Mouse (Mus musculus) hindbrain, embryonic 11.5 days (tissue): ENCODE data around the gene Golga4. TPM values are rescaled to one million over a fixed set of nuclear protein-coding genes. Genes with fewer than 3 reads are reported as not detected.

Experiments used
- ATAC-seq: fragments of 200-750 bp; cut with Nextera tagmentation; 2 replicates; pipeline ENCODE4 v1.8.0; 2017; ENCODE audit warnings: mild to moderate bottlenecking, moderate TSS enrichment, moderate library complexity; ENCODE audit not compliant: low FRiP score
- DNase-seq: peaks from one replicate; pipeline ENCODE4 v3.0.0-alpha.2; 2015; ENCODE audit warnings: low spot score
- H3K27ac ChIP-seq: fragments of 300-500 bp; sonication (generic); 2 replicates; pipeline ENCODE4 v1.5.1; 2014; ENCODE audit warnings: mild to moderate bottlenecking, low read depth, low read length
- H3K27me3 ChIP-seq: fragments of 300-500 bp; sonication (generic); 2 replicates; pipeline ENCODE4 v1.6.1; 2014; ENCODE audit warnings: mild to moderate bottlenecking, low read length, moderate library complexity, mixed read lengths; ENCODE audit not compliant: control insufficient read depth, insufficient read depth
- H3K36me3 ChIP-seq: fragments of 300-500 bp; sonication (generic); 2 replicates; pipeline ENCODE4 v1.6.1; 2014; ENCODE audit warnings: mild to moderate bottlenecking, low read length, moderate library complexity, mixed read lengths; ENCODE audit not compliant: control insufficient read depth, insufficient read depth
- H3K4me1 ChIP-seq: fragments of 300-500 bp; sonication (generic); replicated peaks from 2 replicates; pipeline ENCODE4 v1.6.1; 2014; ENCODE audit warnings: low read length, mixed read lengths; ENCODE audit not compliant: control insufficient read depth, insufficient read depth
- H3K4me2 ChIP-seq: fragments of 300-500 bp; sonication (generic); replicated peaks from 2 replicates; pipeline ENCODE4 v1.6.1; 2014; ENCODE audit warnings: mild to moderate bottlenecking, low read depth, low read length
- H3K4me3 ChIP-seq: fragments of 300-500 bp; sonication (generic); 2 replicates; pipeline ENCODE4 v1.5.1; 2014; ENCODE audit warnings: low read depth, low read length
- H3K9ac ChIP-seq: fragments of 300-500 bp; sonication (generic); 2 replicates; pipeline ENCODE4 v1.6.1; 2014; ENCODE audit warnings: low read depth, low read length
- H3K9me3 ChIP-seq: fragments of 300-500 bp; sonication (generic); 2 replicates; pipeline ENCODE4 v1.6.1; 2016; ENCODE audit warnings: low read length; ENCODE audit not compliant: control insufficient read depth
- WGBS: fragments of 180-500 bp; shearing (Covaris S2); extraction: QIAGEN DNeasy Blood & Tissue Kit; methylation state at CpG from one replicate; pipeline ENCODE4 v1.1.7; 2014; 5-methylcytosine and 5-hydroxymethylcytosine counted together
- polyA plus RNA-seq: library from polyadenylated mRNA; unstranded; fragments of >200 nt; fragmentation: Nextera tagmentation; extraction: Ambion mirVana; gene quantifications from 2 replicates; pipeline ENCODE4 v1.2.1, GENCODE M21; 2014

Golga4 gene
- polyA plus RNA-seq, 1 experiment from 2014 or later: 64.8 TPM

GRCm38 (mm10) chr9:118608556-118608955 is 102.5 kb downstream of the Golga4 start:
- no peaks in the 10 kb centered on the region for H3K36me3 ChIP-seq
- ATAC-seq (no peak), DNase-seq (no peak)
- no peak overlapping the region for H3K27ac ChIP-seq
- H3K4me2 ChIP-seq: no peak overlapping the region
- peaks cover 10% of the 10 kb centered on the region for H3K27me3 ChIP-seq
- no peak overlapping the region for H3K9ac ChIP-seq
- WGBS: 39% methylated on average over 4 of the region's 4 CpGs
- H3K4me1 ChIP-seq: peaks cover 6% of the 10 kb centered on the region
- no peak overlapping the region for H3K4me3 ChIP-seq
- H3K9me3 ChIP-seq: no peaks in the 10 kb centered on the region

- H3K9ac ChIP-seq: no peak overlapping the region
- no peak overlapping the region for H3K4me2 ChIP-seq
- H3K4me3 ChIP-seq: no peak overlapping the region
- 65% methylated on average over 10 of the region's 10 CpGs for WGBS
- H3K9me3 ChIP-seq: no peaks in the 10 kb centered on the region
- H3K27ac ChIP-seq: no peak overlapping the region
- H3K4me1 ChIP-seq: peaks cover 6% of the 10 kb centered on the region
- ATAC-seq (no peak), DNase-seq (no peak)
- peaks cover 10% of the 10 kb centered on the region for H3K27me3 ChIP-seq
- H3K36me3 ChIP-seq: no peaks in the 10 kb centered on the region
Measured at GRCm38 (mm10) chr9:118610060-118610459, 104.0 kb downstream of the Golga4 start.

GRCm38 (mm10) chr9:118611111-118611541 is 105.1 kb downstream of the Golga4 start:
- no peak for ATAC-seq
- no peak overlapping the region for H3K27ac ChIP-seq
- no peak overlapping the region for H3K4me3 ChIP-seq
- H3K9ac ChIP-seq: no peak overlapping the region
- no peaks in the 10 kb centered on the region for H3K9me3 ChIP-seq
- 62% methylated on average over 14 of the region's 14 CpGs for WGBS
- no peak for DNase-seq
- peaks cover 10% of the 10 kb centered on the region for H3K27me3 ChIP-seq
- H3K4me1 ChIP-seq: peaks cover 6% of the 10 kb centered on the region
- no peak overlapping the region for H3K4me2 ChIP-seq
- no peaks in the 10 kb centered on the region for H3K36me3 ChIP-seq

- H3K4me1 ChIP-seq: peaks cover 3% of the 10 kb centered on the region
- H3K4me3 ChIP-seq: no peak overlapping the region
- H3K27me3 ChIP-seq: peaks cover 10% of the 10 kb centered on the region
- no peaks in the 10 kb centered on the region for H3K36me3 ChIP-seq
- H3K9me3 ChIP-seq: no peaks in the 10 kb centered on the region
- WGBS: 56% methylated on average over 20 of the region's 20 CpGs
- ATAC-seq (no peak), DNase-seq (no peak)
- H3K27ac ChIP-seq: no peak overlapping the region
- no peak overlapping the region for H3K4me2 ChIP-seq
- no peak overlapping the region for H3K9ac ChIP-seq
Measured at GRCm38 (mm10) chr9:118611958-118612581, 106.0 kb downstream of the Golga4 start.

- DNase-seq (no peak), ATAC-seq (no peak)
- Histone ChIP-seq H3K4me3 (no peak overlapping the region), H3K36me3 (no peaks in the 10 kb centered on the region), H3K27me3 (no peaks in the 10 kb centered on the region), H3K9ac (no peak overlapping the region), H3K4me1 (no peaks in the 10 kb centered on the region), H3K9me3 (no peaks in the 10 kb centered on the region), H3K4me2 (no peak overlapping the region), H3K27ac (no peak overlapping the region)
- 74% methylated on average over 5 of the region's 5 CpGs for WGBS
Measured at GRCm38 (mm10) chr9:118617237-118617636, 111.2 kb downstream of the Golga4 start.

- Histone ChIP-seq H3K27me3 (no peaks in the 10 kb centered on the region), H3K9me3 (no peaks in the 10 kb centered on the region), H3K36me3 (no peaks in the 10 kb centered on the region), H3K4me3 (no peak overlapping the region), H3K9ac (no peak overlapping the region), H3K27ac (no peak overlapping the region), H3K4me1 (no peaks in the 10 kb centered on the region), H3K4me2 (no peak overlapping the region)
- ATAC-seq: no peak
- WGBS: 92% methylated on average over 3 of the region's 3 CpGs
- no peak for DNase-seq
Measured at GRCm38 (mm10) chr9:118618732-118619250, 112.7 kb downstream of the Golga4 start.

- Histone ChIP-seq H3K27ac (no peak overlapping the region), H3K4me2 (no peak overlapping the region), H3K36me3 (no peaks in the 10 kb centered on the region), H3K4me3 (no peak overlapping the region), H3K9me3 (no peaks in the 10 kb centered on the region), H3K4me1 (no peaks in the 10 kb centered on the region), H3K27me3 (no peaks in the 10 kb centered on the region), H3K9ac (no peak overlapping the region)
- DNase-seq: no peak
- no peak for ATAC-seq
- 61% methylated on average over 4 of the region's 4 CpGs for WGBS
Measured at GRCm38 (mm10) chr9:118620807-118621206, 114.7 kb downstream of the Golga4 start.

- WGBS: 90% methylated on average over 6 of the region's 6 CpGs
- Histone ChIP-seq H3K27ac (no peak overlapping the region), H3K4me1 (no peaks in the 10 kb centered on the region), H3K9me3 (no peaks in the 10 kb centered on the region), H3K9ac (no peak overlapping the region), H3K36me3 (no peaks in the 10 kb centered on the region), H3K27me3 (no peaks in the 10 kb centered on the region), H3K4me2 (no peak overlapping the region), H3K4me3 (no peak overlapping the region)
- ATAC-seq (no peak), DNase-seq (no peak)
Measured at GRCm38 (mm10) chr9:118621691-118622090, 115.6 kb downstream of the Golga4 start.
